In genomic region chr14:100054150-100054549, GRCm38 (mm10) we compare ENCODE assay signal across 16 mouse cellular contexts.
"Had no signal": no experiment of that assay in that cellular context is flagged by ENCODE, and none has a peak within 500 bp of the region (broad histone marks: within the 10 kb centered on the region; RNA-seq: fewer than 3 reads in every experiment).

No protein-coding gene starts in this region.

- H3K4me3 ChIP-seq: neural tube, embryonic 12.5 days; neural tube, embryonic 13.5 days; neural tube, embryonic 15.5 days; stomach, embryonic 15.5 days had no signal

- DNase-seq: retina, postnatal 1 day; right cerebral cortex, adult 18-20 months; right cerebral cortex, postnatal 14 days; right cerebral cortex, postnatal 25 days; right cerebral cortex, postnatal 4 days; spleen, adult 18-20 months; thymus, adult 18-20 months; thymus, adult 2 months; thymus, postnatal 14 days; thymus, postnatal 36 days; thymus, postnatal 4 days had no signal

- H3K9me3 ChIP-seq: neural tube, embryonic 12.5 days; neural tube, embryonic 13.5 days; neural tube, embryonic 15.5 days; stomach, embryonic 15.5 days had no signal

- H3K27ac ChIP-seq: neural tube, embryonic 12.5 days; neural tube, embryonic 13.5 days; neural tube, embryonic 15.5 days; stomach, embryonic 15.5 days; stomach, postnatal 0 days had no signal

- H3K4me2 ChIP-seq: neural tube, embryonic 12.5 days; neural tube, embryonic 13.5 days; neural tube, embryonic 15.5 days; stomach, embryonic 15.5 days had no signal

- H3K9ac ChIP-seq: neural tube, embryonic 12.5 days; neural tube, embryonic 13.5 days; neural tube, embryonic 15.5 days; stomach, embryonic 15.5 days had no signal

- H3K27me3 ChIP-seq: neural tube, embryonic 12.5 days; neural tube, embryonic 13.5 days; neural tube, embryonic 15.5 days; stomach, embryonic 15.5 days had no signal

- H3K36me3 ChIP-seq: neural tube, embryonic 12.5 days; neural tube, embryonic 15.5 days; stomach, embryonic 15.5 days had no signal

- H3K4me1 ChIP-seq: neural tube, embryonic 12.5 days; neural tube, embryonic 13.5 days; neural tube, embryonic 15.5 days; stomach, embryonic 15.5 days had no signal
